Mouse (Mus musculus) Patski (cell line): ENCODE results near the gene Cacnb1. TPM values are rescaled to one million over a fixed set of nuclear protein-coding genes. Genes with fewer than 3 reads are reported as not detected.

ENCODE experiments used
- ATAC-seq: fragments of 100-300 bp; one replicate; pipeline ENCODE4 v1.8.0; 2021
- CTCF ChIA-PET: fragments of 350-600 bp; sonication (Branson Sonifier 250); formaldehyde crosslinking; loops from one replicate; lab custom pipeline; 2022; ENCODE audit warnings: inconsistent platforms; lab: Charles Lee
- POLR2A ChIA-PET: fragments of 350-600 bp; sonication (Branson Sonifier 250); formaldehyde crosslinking; loops from one replicate; lab custom pipeline; 2022; ENCODE audit warnings: antibody characterized with exemption, inconsistent platforms; lab: Charles Lee
- DNase-seq: peaks from one replicate; pipeline ENCODE4 v3.0.0-alpha.2; 2011; ENCODE audit warnings: low read depth, low spot score
- H3K27me3 ChIP-seq: fragments of 371-371 bp; one replicate; pipeline ENCODE4 v1.5.1; 2021
- CTCF ChIP-seq: fragments of 100-300 bp; IDR thresholded peaks from one replicate; pipeline ENCODE4 v1.5.1; 2021
- in situ Hi-C: fragments of 300-500 bp; cut with MboI; formaldehyde crosslinking; loops from 3 replicates; pipeline ENCODE4 v1.11.1; 2018; ENCODE audit warnings: low pct_unique_long_range_greater_than_20kb, mixed read lengths
- polyA plus RNA-seq: library from polyadenylated mRNA; unstranded; gene quantifications from one replicate; pipeline ENCODE4 v1.2.3, GENCODE M21; 2021

Cacnb1 gene
- polyA plus RNA-seq, 1 experiment from 2014 or later = 6.0 TPM

DNA sequence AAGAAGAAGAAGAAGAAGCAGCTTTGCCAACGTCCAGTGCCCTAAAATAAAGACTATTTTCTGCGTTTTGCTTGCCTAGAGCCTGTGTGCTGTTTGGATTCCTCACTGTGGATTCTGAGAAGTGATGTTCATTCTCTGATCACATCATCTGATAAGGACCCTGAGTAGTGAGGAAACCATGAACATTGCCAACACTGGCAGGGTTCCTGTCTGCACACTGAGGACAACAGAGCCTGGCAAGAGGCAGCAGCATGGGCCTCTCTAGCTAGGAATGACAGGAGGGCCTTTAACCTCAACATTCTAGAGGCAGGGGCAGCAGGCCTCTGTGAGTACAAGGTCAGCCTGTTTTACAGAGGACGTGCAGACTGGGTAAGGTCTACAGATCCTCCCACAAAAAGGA lies 1.7 kb upstream of the Cacnb1 start:
- ATAC-seq (no peak), DNase-seq (no peak)
- ChIA-PET POLR2A (interaction anchor here (1.0 to 1.1 kb wide), 2 partner anchors 22 to 30 kb away, joined by 3 read pairs; no protein-coding TSS in a partner anchor), CTCF (no interaction called here)
- in situ Hi-C loops = no loop called here
- no peaks in the 10 kb centered on the region for H3K27me3 ChIP-seq
- TF ChIP-seq CTCF = no peak

DNA sequence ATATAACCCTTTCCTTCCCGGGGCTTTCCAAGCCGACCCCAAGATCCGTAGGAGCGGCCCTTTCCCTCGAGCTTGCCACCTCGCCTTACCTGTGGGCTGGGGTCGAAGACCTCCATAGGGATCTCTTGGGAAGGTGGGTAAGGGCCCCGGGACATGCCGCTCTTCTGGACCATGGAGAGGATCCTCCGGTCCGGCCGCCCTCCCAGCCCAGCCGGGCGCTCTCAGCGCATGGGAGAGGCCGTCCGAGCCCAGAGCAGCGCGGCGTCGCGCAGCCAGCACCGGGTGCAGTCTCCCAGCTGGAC lies 630 bp downstream of the Cacnb1 start:
- in situ Hi-C loops = no loop called here
- no peak for TF ChIP-seq CTCF
- ATAC-seq (no peak), DNase-seq (no peak)
- no peaks in the 10 kb centered on the region for H3K27me3 ChIP-seq
- POLR2A ChIA-PET = interaction anchor here (1.1 to 1.7 kb wide), 2 partner anchors 15 to 34 kb away, joined by 3 to 5 read pairs; no protein-coding TSS in a partner anchor
- CTCF ChIA-PET = no interaction called here

DNA sequence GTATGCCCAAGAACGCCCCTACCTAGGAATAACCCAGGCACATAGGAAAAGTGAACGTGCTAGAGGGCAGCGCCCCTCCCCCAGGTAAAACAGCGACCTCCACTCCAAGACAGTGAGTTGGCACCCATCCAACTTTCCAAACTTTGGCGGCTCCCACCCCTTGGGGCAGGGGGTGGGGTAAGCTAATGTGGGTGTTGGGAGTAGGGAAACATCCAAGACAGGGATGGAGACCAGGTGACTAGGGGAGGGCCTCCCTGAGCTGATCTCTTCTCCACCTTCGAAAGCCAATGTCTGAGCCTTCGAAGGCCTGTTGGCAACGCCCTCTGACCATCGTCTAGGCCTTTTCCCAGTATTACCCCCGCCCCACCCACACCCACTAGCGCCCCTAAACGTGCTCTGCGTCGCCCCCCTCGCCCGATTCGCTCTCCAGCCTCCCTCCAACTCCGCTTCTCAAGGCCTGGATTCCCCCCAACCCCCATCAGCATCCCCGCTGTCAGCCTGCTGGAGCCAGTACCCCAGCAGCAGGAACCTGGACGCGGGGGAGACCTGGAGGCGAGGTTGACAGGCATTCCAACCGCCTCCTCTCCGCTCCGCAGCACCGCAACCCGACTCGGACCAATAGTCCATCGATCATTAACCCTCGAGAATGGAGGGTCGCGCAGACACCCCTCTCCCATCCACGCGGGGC lies 1.1 kb downstream of the Cacnb1 start:
- POLR2A ChIA-PET = interaction anchor here (1.1 to 1.7 kb wide), 2 partner anchors 15 to 33 kb away, joined by 3 to 5 read pairs; no protein-coding TSS in a partner anchor
- CTCF ChIA-PET = no interaction called here
- in situ Hi-C loops = no loop called here
- no peak for TF ChIP-seq CTCF
- no peaks in the 10 kb centered on the region for H3K27me3 ChIP-seq
- ATAC-seq (no peak), DNase-seq (no peak)

DNA sequence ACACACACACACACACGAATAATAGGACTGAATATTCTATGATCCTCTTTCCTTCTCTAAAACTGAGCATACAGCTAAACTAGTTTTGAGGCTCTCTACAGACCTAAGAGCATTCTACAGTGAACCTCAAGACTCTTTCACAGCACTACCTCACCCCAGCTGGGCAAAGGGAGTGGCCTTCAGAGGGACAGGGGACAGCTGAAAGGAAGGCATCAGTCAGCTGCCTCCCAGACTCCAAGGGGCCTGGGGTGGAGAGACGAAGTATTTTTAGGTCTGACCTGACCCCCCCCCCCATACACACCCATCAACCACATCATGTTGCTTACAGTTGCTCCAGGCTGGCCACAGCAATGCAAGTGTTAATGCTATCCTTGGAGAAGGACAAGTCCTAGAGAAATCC lies 1.7 kb downstream of the Cacnb1 start:
- DNase-seq = no peak
- no peaks in the 10 kb centered on the region for H3K27me3 ChIP-seq
- POLR2A ChIA-PET = interaction anchor here (1.7 kb wide), 1 partner anchor 33 kb away, joined by 5 read pairs; no protein-coding TSS in a partner anchor
- in situ Hi-C loops = no loop called here
- no peak for ATAC-seq
- no peak for TF ChIP-seq CTCF
- CTCF ChIA-PET = no interaction called here

DNA sequence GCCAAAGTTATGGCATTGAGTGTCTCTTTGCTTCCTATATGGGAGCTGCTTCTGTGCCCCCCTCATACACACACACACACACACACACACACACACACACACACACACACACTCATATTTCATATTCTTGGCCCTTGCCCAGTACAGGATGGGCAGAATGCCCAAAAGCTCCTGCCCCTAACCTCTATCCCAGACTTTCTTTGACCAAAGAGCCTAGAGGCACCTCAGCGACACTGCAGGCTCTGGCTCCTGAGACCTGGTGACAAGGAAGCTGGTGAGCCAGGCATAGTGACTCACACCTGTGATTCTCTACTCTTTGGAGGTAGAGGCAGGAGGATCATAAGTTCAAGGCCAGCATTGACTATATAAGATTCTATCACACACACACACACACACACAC lies 2.1 kb downstream of the Cacnb1 start:
- ChIA-PET CTCF (interaction anchor here (1.1 kb wide), 1 partner anchor 17 kb away, joined by 3 read pairs; no protein-coding TSS in a partner anchor), POLR2A (no interaction called here)
- no peaks in the 10 kb centered on the region for H3K27me3 ChIP-seq
- TF ChIP-seq CTCF = no peak
- in situ Hi-C loops = no loop called here
- no peak for DNase-seq
- ATAC-seq = no peak

DNA sequence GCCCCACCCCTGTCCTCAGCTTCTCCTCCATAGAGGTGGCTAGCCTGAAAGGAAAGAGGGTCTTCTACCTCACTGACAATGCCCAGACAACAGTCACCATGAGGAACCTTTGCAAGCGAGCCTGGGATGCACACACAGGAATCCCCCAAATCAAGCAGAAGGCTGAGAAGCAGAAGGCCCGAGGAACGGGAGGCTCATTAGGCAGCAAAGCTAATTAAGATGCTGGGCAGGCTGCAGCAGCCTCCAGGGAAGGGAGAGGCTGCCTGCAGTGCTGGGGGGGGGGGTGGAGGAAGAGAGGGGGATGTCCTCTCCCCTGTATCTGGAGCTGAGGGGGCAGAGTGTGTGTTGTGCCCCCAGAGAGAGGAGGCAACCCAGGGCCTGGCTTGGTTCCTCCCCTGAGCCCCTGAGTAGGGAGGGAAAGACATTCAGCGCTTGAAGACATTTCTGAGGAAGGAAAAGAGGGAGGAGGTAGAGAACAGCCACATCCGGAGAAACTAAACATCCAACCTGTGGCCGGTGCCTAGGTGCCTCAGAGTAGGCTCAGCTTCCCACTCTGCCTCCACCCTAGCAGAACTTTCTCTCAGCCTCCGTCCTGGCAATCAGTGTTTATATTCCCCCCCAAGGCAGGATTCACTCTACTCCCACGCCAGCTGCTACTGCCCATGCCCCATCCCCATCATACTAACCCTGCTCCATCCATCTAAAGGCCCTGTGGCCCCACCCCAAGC lies 2.8 kb downstream of the Cacnb1 start:
- H3K27me3 ChIP-seq = no peaks in the 10 kb centered on the region
- in situ Hi-C loops = no loop called here
- ATAC-seq = no peak
- no peak for DNase-seq
- POLR2A ChIA-PET = no interaction called here
- CTCF ChIA-PET = interaction anchor here (1.1 kb wide), 1 partner anchor 16 kb away, joined by 3 read pairs; no protein-coding TSS in a partner anchor
- TF ChIP-seq CTCF = no peak

DNA sequence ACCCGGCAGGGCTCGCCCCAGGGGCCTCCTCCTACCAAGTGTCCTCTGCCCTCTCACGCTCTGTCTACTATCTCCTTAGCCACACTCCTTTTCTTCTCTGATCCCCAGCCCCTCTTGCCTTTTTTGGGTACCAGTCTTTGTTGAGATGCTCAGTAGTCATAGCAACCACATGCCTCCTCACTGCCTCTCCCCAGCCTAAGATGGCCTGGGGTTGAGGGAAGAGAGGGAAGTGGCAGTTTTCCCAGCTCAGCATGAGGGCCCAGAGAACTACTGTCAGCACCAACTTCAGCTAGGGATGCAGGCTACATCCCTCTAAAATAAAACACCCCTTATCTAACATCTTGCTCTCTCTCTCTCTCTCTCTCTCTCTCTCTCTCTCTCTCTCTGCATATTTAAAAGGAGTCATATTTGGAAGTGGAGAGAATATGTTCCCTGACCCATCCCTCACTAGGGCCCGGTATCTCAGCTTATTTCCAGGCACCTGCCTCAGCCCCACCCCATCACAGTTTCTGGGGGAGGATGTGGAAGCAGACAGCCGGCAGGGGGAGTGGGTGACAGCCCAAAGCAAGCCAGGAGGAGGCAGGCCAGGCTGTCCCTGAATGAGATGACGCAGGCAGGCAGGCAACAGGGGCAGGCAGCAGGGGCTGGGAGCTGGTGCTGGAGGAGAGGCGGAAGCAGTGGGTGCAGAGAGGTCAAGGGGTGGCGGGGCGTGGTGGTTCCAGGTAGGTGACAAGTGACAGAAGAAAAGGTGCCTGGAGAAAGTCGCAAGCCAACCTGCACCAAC lies 3.8 kb downstream of the Cacnb1 start:
- ATAC-seq (no peak), DNase-seq (no peak)
- ChIA-PET CTCF (interaction anchor here (2.0 kb wide), 1 partner anchor 14 kb away, joined by 8 read pairs; no protein-coding TSS in a partner anchor), POLR2A (no interaction called here)
- H3K27me3 ChIP-seq = no peaks in the 10 kb centered on the region
- no peak for TF ChIP-seq CTCF
- in situ Hi-C loops = no loop called here

DNA sequence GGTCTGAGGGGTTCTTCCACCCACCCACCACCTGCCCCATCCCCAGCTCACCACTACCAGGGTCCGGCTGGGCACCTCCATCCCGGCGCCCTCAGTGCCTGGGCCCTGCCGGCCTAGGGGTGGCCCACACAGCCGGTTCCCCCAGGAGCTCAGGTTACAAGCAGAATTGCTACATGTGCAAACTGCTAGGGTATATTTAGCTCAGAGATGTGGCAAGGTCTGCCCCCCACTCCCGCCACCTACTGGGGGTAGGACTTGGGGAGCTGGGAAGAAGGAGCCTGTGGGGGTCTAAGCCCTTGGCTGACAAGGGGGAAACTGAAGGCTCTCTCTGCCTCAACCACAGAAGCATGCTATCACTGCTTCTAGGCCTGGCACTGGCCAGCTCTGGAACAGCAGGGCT lies 4.6 kb downstream of the Cacnb1 start:
- TF ChIP-seq CTCF = no peak
- ATAC-seq (no peak), DNase-seq (no peak)
- in situ Hi-C loops = no loop called here
- H3K27me3 ChIP-seq = no peaks in the 10 kb centered on the region
- ChIA-PET POLR2A (no interaction called here), CTCF (interaction anchor here (2.0 kb wide), 1 partner anchor 13 kb away, joined by 8 read pairs; no protein-coding TSS in a partner anchor)

DNA sequence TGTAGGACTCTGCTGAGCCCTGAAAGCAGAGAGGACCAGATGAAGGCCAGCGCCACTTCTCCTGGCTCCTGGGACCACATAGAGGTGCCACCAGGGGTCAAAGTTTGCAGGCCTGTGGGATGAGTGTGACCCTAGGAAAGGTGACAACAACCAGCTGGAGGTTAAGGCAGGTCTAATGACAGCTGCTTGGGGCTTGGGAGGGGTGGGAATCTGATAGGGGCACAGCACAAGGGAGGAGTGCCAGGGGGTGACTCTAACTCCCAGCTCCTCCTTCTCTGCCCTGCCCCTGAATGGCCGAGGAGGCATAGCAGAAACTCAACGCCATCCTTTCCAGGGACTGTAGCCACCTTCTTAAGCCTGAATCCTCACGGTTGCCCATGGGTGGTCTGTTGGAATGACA lies 6.0 kb downstream of the Cacnb1 start:
- CTCF ChIA-PET = interaction anchor here (2.0 kb wide), 1 partner anchor 12 kb away, joined by 8 read pairs; no protein-coding TSS in a partner anchor
- H3K27me3 ChIP-seq = no peaks in the 10 kb centered on the region
- in situ Hi-C loops = no loop called here
- no peak for TF ChIP-seq CTCF
- DNase-seq = no peak
- no peak for ATAC-seq
- POLR2A ChIA-PET = no interaction called here

DNA sequence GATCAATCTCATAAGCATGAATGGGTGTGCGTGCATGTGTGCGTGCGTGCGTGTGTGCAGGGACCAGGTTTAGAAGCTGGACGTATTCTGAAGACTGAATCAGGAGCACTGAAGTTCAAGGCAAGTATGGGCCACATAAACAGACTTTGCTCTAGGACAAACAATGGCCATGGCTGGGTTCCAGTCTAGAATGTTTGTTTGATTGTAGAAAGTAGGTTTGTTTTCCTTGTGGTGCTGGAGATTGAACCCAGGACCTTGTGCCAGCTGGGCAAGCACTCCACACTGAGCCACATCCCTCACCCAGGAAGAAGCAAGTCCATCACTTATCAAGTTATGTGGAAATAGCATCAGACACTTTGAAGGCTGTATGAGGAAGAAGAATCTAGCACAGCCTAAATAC lies 6.7 kb downstream of the Cacnb1 start:
- in situ Hi-C loops = no loop called here
- ATAC-seq (no peak), DNase-seq (no peak)
- ChIA-PET POLR2A (no interaction called here), CTCF (no interaction called here)
- no peaks in the 10 kb centered on the region for H3K27me3 ChIP-seq
- no peak for TF ChIP-seq CTCF
